Mouse (Mus musculus): ENCODE data around the gene Pomp.

Gene Pomp

DNA sequence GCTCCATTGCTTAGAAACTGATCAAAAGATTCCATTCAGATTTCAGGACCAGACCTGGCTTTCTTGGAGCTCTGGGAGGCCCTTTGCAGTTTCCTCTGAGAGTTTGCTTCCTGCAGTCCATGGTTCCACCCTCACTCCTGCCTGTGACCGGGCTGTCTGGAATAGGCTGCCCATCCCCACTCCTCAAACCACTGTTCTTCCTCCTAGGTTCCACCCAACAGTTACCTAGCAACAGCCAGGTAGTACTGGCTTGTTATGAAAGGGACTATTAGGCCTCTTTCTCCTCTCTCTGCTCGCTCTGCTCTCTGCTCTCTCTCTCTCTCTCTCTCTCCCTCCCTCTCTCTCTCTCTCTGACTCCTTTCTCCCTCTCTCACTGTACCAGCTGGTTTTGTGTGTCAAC is 38.0 kb downstream of the Pomp start:
- intact Hi-C loops (cut with DNase I) = no loop called here

DNA sequence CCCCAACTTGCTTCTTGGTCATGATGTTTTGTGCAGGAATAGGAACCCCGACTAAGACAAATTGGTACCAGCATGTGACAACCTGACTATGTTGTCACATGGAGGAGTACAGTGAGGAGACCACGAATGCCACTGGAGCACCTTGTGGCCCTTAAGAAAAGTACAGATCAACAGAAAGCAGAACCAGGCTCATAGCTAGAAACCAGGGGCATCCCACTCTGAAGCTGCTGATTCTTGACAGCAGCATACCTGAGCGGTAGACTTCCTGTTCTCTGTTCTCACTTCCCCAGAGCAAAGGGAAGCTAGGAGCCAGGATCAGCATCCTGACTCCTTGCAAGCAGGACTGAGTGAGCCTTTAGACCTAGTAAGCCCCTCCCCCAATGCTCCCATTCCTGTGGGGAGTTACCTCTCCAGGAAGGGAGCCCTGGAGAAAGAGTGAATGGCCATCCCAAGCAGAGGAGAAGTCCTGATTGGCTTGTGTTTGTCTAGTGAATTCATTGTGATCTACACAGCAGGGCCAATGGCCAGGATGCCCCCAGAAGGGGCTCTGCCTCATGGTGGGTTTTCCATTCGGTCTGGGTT is 38.8 kb downstream of the Pomp start:
- intact Hi-C loops (cut with DNase I) = no loop called here

DNA sequence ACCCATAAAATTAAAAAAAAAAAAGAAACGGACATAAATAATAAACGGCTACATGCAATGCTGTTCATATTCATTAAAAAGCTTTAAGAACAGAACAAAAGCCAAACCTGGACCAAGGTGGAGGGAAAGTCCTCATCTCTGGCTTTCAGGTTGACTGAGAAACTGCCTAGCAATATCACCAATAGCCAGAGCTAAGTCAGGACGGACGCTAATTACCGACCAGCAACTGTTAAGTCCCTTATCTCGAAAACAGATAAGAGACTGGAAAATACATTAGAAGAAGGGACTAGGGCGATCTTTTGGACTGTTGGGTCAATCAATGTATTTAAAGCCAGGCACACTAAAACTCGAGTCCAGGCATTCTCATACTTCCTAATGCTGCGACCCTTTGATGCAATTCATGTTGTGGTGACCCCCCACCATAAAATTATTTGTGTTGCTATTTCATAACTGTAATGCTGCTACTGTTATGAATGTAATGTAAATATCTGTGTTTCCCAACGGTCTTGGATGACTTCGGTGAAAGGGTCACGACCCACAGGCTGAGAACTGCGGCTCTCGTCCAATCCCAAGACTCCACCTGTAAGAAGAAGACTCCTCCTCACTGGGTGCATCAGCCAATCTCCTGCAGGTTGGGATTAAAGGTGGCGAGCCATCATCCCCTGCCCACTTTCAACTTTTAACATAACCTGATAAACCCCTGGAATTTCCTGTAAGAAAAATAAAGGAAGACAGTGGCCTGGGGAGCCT is 41.9 kb downstream of the Pomp start:
- intact Hi-C loops (cut with DNase I) = no loop called here

DNA sequence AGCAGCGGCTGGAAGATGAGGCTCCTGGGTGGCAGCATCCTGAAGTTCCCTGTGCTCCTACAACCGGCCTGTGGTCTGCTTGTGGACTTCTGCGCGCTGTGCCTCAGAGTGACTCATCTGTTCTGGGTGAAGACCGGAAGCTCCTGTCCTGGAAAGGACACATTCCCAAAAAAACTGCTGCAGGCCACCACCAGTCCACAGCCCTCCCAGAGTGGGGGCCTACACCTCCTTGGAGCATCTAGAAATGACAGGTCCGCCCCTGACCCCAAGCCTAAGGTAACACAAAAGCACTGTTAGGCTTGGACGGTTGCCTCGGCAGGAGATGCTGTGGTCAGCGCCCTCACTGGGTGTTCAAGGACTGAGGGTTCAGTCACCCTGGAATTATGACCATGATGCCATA is 42.9 kb downstream of the Pomp start:
- intact Hi-C loops (cut with DNase I) = no loop called here

DNA sequence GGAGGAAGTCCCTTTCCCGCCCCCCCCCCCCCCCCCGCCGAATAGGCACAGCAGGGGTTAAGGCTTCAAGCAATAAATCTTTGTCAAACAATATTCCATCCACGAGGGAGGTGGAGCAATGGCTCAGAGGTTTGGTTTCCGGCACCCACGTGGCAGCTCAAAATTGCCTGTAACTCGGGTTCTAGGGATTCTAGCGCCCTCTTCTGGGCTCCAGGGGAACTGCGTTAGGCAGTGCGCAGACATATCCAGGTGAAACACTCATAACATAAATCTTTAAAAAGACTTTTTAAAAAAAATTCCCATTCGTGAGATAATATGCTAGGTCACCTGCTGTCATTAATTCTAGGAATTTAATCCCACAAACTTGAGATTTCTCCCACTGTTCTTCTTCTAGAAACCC is 46.9 kb downstream of the Pomp start:
- intact Hi-C loops (cut with DNase I) = no loop called here

DNA sequence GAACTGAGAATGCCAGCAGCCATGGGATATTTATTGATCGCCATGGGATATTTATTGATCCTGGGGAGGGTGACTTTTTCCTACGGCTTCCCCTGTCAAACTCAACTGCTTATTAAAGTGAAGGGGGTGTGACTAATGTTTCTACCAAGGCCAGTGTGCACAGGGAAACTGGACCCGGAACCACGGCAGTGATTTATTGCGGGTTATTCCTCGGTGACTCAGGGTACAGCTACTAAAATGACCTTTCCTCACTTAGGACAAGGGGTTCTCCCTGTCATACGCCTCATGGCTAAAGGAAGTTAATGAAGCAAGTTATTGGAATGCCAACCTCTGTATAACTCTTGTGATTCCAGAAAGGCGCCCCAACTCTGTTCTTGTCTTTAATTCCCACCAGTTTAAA is 47.6 kb downstream of the Pomp start:
- intact Hi-C loops (cut with DNase I) = no loop called here

DNA sequence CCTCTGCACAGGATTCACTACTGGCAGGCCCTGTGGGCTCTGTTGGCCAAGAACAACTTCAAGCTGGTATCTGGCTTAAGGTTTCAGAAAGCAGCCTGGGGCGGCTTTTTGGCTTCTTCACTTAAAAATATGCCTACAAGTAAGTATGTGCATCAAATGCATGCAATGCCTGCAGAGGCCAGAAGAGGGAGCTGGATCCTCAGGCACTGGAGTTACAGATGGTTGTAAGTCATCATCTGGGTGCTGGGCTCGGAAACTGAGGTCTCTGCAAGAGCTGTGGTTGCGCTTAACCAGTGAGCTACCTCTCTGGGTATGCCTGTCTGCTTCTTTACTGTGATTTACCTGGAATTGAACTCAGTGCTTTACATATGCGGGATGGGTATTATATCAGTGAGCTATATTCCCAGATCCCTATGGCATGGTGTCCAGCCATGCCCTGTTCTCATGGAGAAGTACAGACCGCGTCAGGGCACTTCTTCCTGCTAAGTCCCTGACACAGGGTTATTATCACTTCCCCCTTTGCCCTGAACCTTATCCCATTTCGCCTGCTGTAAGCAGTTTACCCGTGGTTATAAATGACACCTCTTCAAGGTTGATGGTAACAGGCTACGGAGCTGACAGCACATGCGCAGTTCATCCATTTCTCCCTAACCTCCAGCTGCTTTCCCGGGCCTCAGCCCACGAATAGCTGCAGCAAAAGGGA is 50.7 kb downstream of the Pomp start:
- intact Hi-C loops (cut with DNase I) = no loop called here

DNA sequence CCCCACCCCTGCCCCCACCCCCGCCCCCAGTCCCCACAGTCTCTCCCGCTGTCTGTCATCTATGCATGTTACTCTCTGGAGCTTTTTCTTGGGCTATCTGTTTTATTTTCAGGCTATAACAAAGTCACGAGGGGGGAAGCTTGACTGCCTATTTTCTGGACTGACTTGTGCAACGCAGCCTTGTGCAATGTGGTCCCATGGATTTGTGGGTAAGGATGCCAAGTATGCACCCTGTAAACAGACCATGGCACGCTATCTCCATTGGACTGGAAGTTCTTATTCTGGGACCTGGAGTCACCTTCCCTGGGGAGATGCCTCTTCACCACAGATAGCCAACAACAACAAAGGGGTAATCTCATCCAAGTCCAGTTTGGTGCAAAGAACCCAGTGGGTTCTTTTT is 51.5 kb downstream of the Pomp start:
- intact Hi-C loops (cut with DNase I) = no loop called here

DNA sequence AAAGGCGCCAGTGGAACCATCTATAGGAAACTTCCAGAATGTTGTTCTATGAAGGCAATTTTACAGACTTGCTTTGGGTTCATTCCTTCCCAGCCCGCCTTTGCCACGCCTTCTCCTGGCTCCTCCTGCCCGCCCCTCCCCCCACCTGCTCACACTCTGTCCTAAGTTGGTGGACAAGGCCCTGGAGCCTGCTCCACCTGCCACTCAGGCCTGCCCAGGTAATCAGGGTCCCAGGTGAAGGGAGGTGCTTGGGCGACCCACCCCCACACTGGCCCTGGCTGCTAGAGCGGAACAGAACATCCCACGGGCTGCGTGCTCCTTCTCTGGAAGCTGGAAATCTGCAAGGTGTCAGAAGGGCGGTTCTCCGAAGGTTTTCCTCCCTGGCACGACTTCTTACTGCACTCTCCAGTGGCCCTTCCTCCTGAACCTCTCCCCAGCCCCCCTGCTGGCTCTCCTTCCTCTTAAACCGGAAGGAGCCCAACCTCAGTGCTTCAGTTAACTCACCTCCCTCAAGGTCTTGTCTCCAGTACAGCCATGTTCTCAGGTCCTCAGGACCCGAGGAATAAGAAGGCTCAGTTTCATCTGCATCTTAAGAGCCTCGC is 53.1 kb downstream of the Pomp start:
- intact Hi-C loops (cut with DNase I) = no loop called here

DNA sequence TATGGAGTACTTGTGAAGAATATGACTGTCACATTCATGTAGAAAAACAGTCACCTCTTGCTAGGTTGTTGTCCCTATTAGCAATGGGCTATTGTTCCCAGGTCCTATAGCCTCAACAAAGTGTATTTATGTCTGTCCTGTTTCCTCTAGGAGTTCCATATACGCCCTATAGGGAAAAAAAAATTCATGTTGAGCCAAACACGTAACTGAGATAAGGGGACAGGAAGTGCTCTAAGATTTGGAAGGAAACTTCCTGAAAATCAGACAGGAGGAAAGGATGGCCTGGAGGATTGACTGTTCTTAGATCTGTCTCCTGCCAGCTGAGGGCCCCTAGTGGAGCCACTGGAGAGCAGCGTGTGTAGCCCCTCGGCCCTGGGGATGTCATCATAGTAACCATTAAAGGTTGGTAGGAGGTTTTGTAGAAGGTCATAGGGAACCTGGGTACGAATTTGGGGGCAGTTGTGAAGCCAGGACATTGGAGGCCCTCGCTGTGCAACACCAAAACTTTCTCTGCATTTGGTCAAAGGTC is 54.8 kb downstream of the Pomp start:
- intact Hi-C loops (cut with DNase I) = no loop called here

DNA sequence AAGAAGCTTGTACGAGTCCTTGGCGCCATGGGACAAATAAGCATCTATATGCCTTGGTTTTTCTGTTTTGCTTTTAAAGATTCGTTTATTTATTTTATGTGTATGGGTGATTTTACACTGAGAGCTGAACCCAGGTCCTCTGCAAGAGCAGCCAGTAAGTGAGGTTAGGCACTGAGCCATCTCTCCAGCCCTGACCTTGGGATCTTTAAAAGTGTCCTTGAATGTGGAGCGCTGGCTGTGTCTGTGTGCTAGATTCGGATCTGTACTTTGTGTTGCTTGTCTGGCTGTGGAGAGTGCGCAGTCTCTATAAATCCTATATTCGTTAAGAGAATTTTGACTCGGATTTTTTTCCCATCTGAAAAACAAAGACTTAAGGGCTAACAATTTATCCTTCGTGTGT is 55.9 kb downstream of the Pomp start:
- intact Hi-C loops (cut with DNase I) = no loop called here

DNA sequence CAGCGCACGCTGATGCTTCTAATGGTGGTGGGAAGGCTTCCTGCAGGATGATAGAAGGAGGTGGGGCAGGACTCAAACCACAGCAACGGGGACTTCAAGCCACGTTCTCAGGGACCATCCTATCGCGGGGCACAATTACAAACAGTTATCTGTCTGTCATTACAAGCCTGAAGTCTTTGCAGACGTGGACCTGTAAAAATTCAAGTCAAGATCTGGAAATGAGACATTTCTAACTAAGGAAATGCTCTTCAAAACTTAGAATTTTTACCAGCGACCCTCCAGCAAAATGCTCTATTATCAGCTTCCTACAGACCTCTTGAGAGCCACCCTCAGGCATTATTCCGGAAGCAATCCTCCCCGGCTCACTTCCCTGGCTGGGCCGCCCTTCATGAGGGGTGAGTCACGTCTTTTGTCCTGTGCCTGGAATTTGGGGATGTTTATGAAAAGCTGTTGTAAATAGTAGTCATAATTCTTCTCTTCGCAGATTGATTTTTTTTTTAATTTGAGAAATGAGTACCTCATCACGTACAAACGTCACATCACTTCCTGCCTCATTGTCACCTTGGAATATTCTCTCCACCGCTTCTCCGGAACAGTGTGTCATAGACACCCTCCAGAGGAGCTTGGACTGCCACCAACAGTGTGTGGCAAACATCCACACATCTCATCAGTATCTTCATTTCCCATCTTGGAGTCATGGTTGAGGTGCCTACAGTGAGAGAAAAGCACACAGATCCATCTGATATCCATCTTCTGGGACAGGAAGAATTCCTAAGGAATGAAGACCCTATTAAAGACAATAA is 58.0 kb downstream of the Pomp start:
- intact Hi-C loops (cut with DNase I) = no loop called here

DNA sequence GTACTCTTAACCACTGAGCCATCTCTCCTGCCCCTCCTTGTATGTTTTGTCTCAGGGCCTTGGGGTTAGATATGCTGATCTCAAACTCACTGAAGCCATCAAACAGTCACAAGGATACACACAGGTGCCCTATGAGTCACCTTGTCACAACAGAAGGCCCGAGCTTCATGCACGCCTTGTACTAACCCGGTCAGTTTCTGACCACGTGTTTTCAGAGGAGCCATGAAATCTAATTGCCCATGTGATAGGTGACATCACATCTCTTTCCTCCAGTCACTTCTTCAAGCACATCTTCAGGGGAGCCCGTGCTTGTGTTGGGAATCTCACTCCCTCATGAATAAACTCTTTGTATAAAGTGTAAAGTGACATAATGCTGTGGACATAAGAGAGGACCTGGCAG is 64.4 kb downstream of the Pomp start:
- intact Hi-C loops (cut with DNase I) = loop anchor here (5.0 kb wide), 1 partner anchor 342 kb away; no protein-coding TSS in a partner anchor
